Mouse (Mus musculus) hindbrain, embryonic 13.5 days (tissue): Measurements from ENCODE around the gene P2ry14. TPM values are rescaled to one million over a fixed set of nuclear protein-coding genes. Genes with fewer than 3 reads are reported as not detected.
"Not testable (repeated sequence)": the region's sequence is repeated elsewhere in the genome, so short reads cannot be mapped to it uniquely, and the experiment has no call there.

Experiments
- ATAC-seq: fragments of 200-750 bp; cut with Nextera tagmentation; 2 replicates; pipeline ENCODE4 v1.8.0; 2017; ENCODE audit warnings: moderate TSS enrichment; ENCODE audit not compliant: low FRiP score
- H3K27ac ChIP-seq: fragments of 300-500 bp; sonication (generic); 2 replicates; pipeline ENCODE4 v1.5.1; 2015; ENCODE audit warnings: inconsistent platforms, mild to moderate bottlenecking, moderate library complexity
- H3K27me3 ChIP-seq: fragments of 300-500 bp; sonication (generic); 2 replicates; pipeline ENCODE4 v1.6.1; 2015; ENCODE audit warnings: mild to moderate bottlenecking, inconsistent platforms
- H3K36me3 ChIP-seq: fragments of 300-500 bp; sonication (generic); 2 replicates; pipeline ENCODE4 v1.6.1; 2015; ENCODE audit warnings: mild to moderate bottlenecking, inconsistent platforms
- H3K4me1 ChIP-seq: fragments of 300-500 bp; sonication (generic); replicated peaks from 2 replicates; pipeline ENCODE4 v1.6.1; 2015; ENCODE audit warnings: inconsistent platforms
- H3K4me2 ChIP-seq: fragments of 300-500 bp; sonication (generic); 2 replicates; pipeline ENCODE4 v1.6.1; 2015; ENCODE audit warnings: inconsistent platforms, mild to moderate bottlenecking, moderate library complexity
- H3K4me3 ChIP-seq: fragments of 300-500 bp; sonication (generic); 2 replicates; pipeline ENCODE4 v1.5.1; 2015; ENCODE audit warnings: mild to moderate bottlenecking, inconsistent platforms
- H3K9ac ChIP-seq: fragments of 300-500 bp; sonication (generic); 2 replicates; pipeline ENCODE4 v1.6.1; 2015; ENCODE audit warnings: mild to moderate bottlenecking, inconsistent platforms
- H3K9me3 ChIP-seq: fragments of 300-500 bp; sonication (generic); 2 replicates; pipeline ENCODE4 v1.6.1; 2016; ENCODE audit warnings: inconsistent platforms
- WGBS: fragments of 180-500 bp; shearing (Covaris S2); methylation state at CpG from one replicate; pipeline ENCODE4 v1.1.7; 2015; 5-methylcytosine and 5-hydroxymethylcytosine counted together
- polyA plus RNA-seq: library from polyadenylated mRNA; unstranded; fragments of >200 nt; fragmentation: Nextera tagmentation; extraction: Ambion mirVana; gene quantifications from 2 replicates; pipeline ENCODE4 v1.2.1, GENCODE M21; 2015

P2ry14 gene
- polyA plus RNA-seq, 1 experiment from 2014 or later: 3.8 TPM

DNA sequence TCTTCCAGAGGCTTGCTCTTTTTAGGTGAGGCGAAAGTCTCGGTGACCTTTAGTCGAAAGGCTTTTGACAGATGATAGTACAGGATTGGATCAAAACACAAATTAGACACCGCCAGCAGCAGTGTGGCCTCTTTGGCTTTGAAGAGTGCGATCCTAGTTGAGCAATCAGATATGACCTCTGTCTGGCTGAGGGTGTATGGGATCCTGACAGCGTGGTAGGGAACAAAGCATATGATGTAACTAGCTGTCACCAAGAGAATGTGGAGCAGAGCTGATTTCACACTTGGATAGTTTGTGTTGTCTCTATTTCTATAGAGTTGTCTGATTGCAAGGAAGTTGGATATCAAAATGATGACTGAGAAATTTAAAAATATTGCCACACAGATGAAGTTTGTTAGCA lies 56.0 kb downstream of the P2ry14 start:
- no peak for ATAC-seq
- H3K4me1 ChIP-seq: no peaks in the 10 kb centered on the region
- no peak overlapping the region for H3K4me2 ChIP-seq
- H3K36me3 ChIP-seq: 0 out of 2 replicates have a peak, but pooled peaks cover 4% of the 10 kb centered on the region
- H3K9ac ChIP-seq: no peak overlapping the region
- H3K27me3 ChIP-seq: no peaks in the 10 kb centered on the region
- H3K4me3 ChIP-seq: no peak overlapping the region
- WGBS: 50% methylated on average over 6 of the region's 6 CpGs
- no peaks in the 10 kb centered on the region for H3K9me3 ChIP-seq
- no peak overlapping the region for H3K27ac ChIP-seq

DNA sequence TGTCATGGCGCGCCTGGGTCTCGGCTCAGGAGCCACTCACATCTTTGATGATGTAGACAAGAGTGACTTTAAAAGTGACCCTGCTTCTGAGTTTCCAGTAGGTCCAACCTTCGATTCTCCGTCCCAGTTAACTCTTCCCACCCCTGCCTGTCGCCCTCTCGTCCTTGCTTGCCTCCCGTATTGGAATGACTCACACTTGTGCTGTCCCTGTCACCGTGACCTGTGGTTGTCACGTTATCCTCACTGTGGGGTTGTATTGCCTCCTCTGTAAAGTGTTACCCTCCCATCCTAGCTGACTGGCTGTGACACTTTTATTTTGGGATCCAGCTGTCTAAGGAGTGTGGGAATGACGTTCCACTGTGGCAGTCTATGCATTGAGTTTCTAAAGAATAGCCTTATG lies 60.7 kb downstream of the P2ry14 start:
- no peaks in the 10 kb centered on the region for H3K27me3 ChIP-seq
- H3K9ac ChIP-seq: no peak overlapping the region
- 80% methylated on average over 11 of the region's 11 CpGs for WGBS

DNA sequence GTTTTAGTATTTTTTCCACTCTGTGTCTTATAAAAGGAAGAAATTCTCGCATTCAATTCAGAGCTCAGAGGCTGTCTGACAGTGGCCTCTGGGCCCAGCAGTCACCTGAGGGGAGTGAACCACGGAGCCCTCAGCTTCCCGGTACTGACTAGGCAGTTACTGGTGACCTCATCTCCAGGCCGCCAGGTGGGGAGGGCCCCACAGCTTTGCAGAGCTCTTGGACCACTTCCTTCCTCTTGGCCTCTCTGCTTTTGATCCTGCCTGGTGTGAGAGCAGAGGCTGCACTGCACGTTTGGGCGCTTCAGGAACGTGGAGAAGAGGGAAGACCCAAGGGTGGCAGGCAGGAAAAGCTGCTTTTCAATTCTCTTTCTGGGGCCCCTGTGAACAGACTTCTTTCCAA lies 72.5 kb downstream of the P2ry14 start:
- Histone ChIP-seq H3K27me3 (no peaks in the 10 kb centered on the region), H3K4me2 (no peak overlapping the region), H3K4me3 (no peak overlapping the region)

More for the DNA sequence above, 60.7 kb downstream of the P2ry14 start:
- Histone ChIP-seq H3K4me1 (no peaks in the 10 kb centered on the region), H3K9me3 (no peaks in the 10 kb centered on the region), H3K4me3 (no peak overlapping the region), H3K4me2 (no peak overlapping the region), H3K27ac (no peak overlapping the region), H3K36me3 (peaks cover 7% of the 10 kb centered on the region; the same call in 1 of the 2 replicates)
- ATAC-seq: no peak

DNA sequence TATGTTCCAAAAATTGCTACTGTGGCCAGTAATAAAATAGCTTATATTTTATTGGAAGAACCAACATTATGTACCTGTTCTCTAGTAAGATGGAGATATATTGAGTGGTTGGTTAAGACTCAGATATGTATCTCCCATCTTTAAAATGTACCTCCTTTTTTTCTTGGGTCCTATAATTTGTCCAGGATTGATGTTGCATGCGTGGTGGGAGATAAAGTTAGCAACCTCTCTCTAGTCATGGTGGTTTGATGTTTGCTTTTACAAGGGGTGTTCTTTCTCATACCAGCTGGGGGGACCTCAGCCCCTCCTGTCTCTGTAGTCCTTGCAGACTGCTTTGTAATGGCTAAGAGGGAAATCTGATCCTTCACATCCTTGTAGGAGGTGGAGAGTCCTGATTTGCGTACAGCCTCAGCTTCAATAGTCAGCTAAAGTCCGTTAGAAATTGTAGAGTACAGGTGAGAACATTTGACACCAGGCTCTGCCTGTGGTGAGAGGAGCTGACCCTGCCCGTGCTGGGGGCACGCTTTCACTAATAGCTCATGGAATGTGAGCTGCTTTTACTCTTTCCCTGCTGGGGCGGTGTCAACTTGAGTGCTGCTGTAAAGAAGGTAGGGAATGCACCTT lies 73.0 kb downstream of the P2ry14 start:
- Histone ChIP-seq H3K27ac (no peak overlapping the region), H3K36me3 (no peaks in the 10 kb centered on the region), H3K9ac (no peak overlapping the region), H3K4me3 (no peak overlapping the region), H3K4me1 (0 out of 2 replicates have a peak, but pooled peaks cover 6% of the 10 kb centered on the region), H3K27me3 (no peaks in the 10 kb centered on the region), H3K4me2 (no peak overlapping the region), H3K9me3 (no peaks in the 10 kb centered on the region)
- no peak for ATAC-seq
- WGBS: 28% methylated on average over 6 of the region's 6 CpGs

More for the DNA sequence above, 72.5 kb downstream of the P2ry14 start:
- Histone ChIP-seq H3K27ac (no peak overlapping the region), H3K4me1 (0 out of 2 replicates have a peak, but pooled peaks cover 6% of the 10 kb centered on the region), H3K9ac (no peak overlapping the region), H3K36me3 (no peaks in the 10 kb centered on the region), H3K9me3 (no peaks in the 10 kb centered on the region)
- ATAC-seq: no peak
- 32% methylated on average over 7 of the region's 7 CpGs for WGBS

DNA sequence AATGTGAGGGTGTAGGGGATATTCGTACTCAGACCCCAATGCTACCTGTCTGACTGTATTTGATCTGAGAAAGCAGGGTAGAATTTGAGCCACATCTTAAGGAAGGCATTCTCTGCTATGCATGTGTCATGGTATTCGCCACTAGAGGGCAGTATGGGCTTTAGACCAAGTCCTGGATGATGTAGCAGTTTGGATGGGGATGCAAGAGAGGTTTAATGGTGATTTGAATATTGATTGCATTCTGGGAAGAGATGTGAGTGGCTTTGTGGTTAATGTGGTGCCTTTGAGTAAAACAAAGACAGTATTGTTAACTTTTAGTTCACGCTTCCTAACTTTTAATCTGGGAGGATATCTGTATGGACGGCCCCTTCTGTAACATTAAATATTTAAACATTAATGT lies 74.1 kb downstream of the P2ry14 start:
- no peak overlapping the region for H3K4me3 ChIP-seq
- H3K9me3 ChIP-seq: no peaks in the 10 kb centered on the region
- 0 out of 2 replicates have a peak, but pooled peaks cover 6% of the 10 kb centered on the region for H3K4me1 ChIP-seq
- H3K9ac ChIP-seq: no peak overlapping the region
- no peaks in the 10 kb centered on the region for H3K36me3 ChIP-seq
- no peak overlapping the region for H3K27ac ChIP-seq
- no peaks in the 10 kb centered on the region for H3K27me3 ChIP-seq
- no peak for ATAC-seq
- 36% methylated on average over 4 of the region's 4 CpGs for WGBS
- no peak overlapping the region for H3K4me2 ChIP-seq

DNA sequence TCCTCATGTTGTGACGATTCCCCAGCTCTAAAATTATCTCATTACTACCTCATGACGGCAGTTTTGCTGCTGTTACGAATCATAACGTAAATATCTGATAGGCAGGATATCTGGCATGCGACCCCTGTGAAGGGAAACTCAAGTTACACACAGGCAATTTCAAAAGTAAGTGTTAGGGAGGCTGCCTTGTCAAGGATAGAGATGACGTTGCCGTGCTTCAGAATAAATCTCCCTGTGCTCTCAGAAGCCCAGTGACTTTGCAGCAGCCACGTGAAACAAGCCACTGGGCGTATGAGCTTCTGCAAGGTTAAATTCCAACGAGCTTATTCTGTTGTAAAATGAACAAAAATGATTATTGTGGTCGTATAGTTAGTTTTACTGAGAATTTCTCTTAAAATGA lies 74.8 kb downstream of the P2ry14 start:
- Histone ChIP-seq H3K36me3 (no peaks in the 10 kb centered on the region), H3K4me1 (0 out of 2 replicates have a peak, but pooled peaks cover 6% of the 10 kb centered on the region), H3K27me3 (no peaks in the 10 kb centered on the region), H3K9me3 (no peaks in the 10 kb centered on the region), H3K9ac (no peak overlapping the region), H3K4me3 (no peak overlapping the region), H3K4me2 (no peak overlapping the region), H3K27ac (no peak overlapping the region)
- no peak for ATAC-seq
- 89% methylated on average over 11 of the region's 11 CpGs for WGBS

DNA sequence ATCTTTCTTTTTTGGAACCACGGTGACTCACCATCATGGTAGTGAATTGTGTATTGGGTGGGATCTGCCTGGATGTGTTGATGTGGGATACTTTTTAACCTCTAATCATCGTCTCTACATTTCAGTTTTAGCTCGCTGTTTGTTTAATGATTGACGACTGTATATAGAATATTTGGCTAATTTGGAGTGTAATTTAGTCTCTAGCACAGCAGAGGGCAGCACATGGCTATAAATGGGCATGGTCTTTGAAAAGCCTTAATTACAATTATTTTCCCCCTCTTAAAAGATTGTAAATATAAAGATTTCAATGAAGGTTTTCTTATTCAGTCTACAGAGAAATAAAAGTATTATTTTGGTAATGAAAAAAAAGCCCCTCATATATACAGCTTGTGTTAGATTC lies 76.1 kb downstream of the P2ry14 start:
- Histone ChIP-seq H3K27me3 (no peaks in the 10 kb centered on the region), H3K36me3 (no peaks in the 10 kb centered on the region), H3K4me2 (no peak overlapping the region), H3K27ac (no peak overlapping the region), H3K9me3 (no peaks in the 10 kb centered on the region), H3K9ac (no peak overlapping the region), H3K4me3 (no peak overlapping the region), H3K4me1 (0 out of 2 replicates have a peak, but pooled peaks cover 6% of the 10 kb centered on the region)
- ATAC-seq: no peak
- WGBS: 60% methylated on average over 4 of the region's 4 CpGs

DNA sequence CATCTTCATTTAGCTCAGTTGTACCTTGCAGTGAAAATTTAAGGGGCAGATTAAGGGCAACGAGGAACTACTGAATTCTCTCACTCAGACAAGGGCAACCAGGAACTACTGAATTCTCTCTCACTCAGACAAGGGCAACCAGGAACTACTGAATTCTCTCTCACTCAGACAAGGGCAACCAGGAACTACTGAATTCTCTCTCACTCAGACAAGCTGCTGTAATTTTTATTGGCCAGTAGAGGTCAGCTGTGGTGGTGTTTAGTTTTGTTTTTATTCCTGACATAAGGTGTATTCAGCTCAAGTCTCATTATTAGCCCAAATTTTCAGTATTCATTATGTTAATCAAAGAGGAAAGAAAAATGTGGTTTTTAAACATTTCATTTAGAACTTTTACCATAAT lies 84.3 kb downstream of the P2ry14 start:
- H3K4me2 ChIP-seq, H3K27ac ChIP-seq, H3K27me3 ChIP-seq, H3K36me3 ChIP-seq, H3K4me3 ChIP-seq, H3K4me1 ChIP-seq, H3K9me3 ChIP-seq, ATAC-seq, H3K9ac ChIP-seq: not testable (repeated sequence)
- 70% methylated on average over 1 of the region's 1 CpGs for WGBS

DNA sequence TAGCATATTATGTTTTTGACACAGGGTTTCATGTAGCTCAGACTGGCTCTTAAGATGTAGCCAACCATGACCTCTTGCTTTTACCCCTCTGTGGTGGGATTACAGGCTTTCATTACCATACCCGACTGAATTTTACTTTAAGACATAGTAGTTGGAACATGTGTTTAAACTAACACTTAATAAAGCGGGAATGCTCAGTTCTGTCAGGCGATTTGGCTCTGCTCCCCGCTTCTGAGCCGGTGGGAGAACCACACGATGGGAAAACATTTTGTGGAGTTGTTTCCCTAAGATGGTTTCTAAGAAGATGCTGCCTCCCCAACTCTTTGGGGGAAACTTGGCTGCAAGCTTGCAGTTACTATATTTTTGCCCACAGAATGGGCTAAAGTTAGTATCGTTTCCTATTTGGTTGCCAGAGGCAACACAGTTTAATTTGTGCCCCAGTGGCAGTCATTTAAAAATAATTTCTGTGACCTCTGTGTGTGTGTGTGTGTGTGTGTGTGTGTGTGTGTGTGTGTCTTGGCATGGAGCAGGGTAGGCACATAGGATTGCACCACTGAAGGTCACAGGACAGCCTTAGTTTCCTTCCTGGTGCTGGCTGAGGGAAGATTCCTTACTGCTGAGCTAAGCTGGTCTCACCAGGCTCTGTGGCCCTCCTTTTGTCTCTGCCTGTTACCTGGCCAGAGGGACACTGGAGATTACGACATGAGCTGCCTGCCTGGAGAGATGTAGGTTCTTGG lies 86.7 kb downstream of the P2ry14 start:
- WGBS: 80% methylated on average over 8 of the region's 8 CpGs
- no peaks in the 10 kb centered on the region for H3K9me3 ChIP-seq

DNA sequence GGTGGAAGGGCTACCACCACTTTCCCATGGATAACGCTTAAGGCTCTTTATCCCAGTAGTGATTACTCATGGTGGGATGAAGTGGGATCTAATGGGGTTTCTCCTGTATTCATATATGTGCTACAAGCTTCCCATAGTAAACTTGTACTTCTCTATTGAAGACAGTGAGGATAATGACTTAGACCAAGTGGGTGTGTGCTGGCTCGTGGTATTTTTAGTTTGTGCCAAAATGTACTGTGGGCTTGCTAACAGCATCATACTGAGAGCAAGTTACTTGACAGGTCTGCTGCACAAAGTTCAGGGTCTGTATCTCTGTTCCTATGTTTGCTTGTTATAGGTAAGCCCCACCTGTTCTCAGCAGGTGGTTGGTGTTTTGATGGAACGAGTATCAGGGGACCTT lies 87.5 kb downstream of the P2ry14 start:
- ATAC-seq: no peak
- Histone ChIP-seq H3K9me3 (no peaks in the 10 kb centered on the region), H3K27ac (no peak overlapping the region), H3K4me1 (no peaks in the 10 kb centered on the region), H3K4me3 (no peak overlapping the region), H3K36me3 (no peaks in the 10 kb centered on the region), H3K27me3 (no peaks in the 10 kb centered on the region), H3K9ac (no peak overlapping the region), H3K4me2 (no peak overlapping the region)
- 92% methylated on average over 3 of the region's 3 CpGs for WGBS

More for the DNA sequence above, 86.7 kb downstream of the P2ry14 start:
- H3K27me3 ChIP-seq: no peaks in the 10 kb centered on the region
- H3K4me1 ChIP-seq: no peaks in the 10 kb centered on the region
- no peak overlapping the region for H3K4me2 ChIP-seq
- no peaks in the 10 kb centered on the region for H3K36me3 ChIP-seq
- ATAC-seq: no peak
- no peak overlapping the region for H3K27ac ChIP-seq
- no peak overlapping the region for H3K4me3 ChIP-seq
- no peak overlapping the region for H3K9ac ChIP-seq
